Mouse (Mus musculus) liver, adult 2 months (tissue): ENCODE measurements at regions not wholly inside any gene's neighbourhood (a gene's known extent, or its start where the extent isn't known, plus 50 kb on each side); places are given as distances from the start of the nearest gene placed in this dataset.

Experiments used
- DNase-seq: peaks from one replicate; pipeline ENCODE4 v3.0.0-alpha.2; 2011; ENCODE audit warnings: low read depth, low spot score; ENCODE audit errors: extremely low read depth
- H3K27ac ChIP-seq: fragments of 200-500 bp; replicated peaks from 2 replicates; pipeline ENCODE4 v1.5.1; 2012; ENCODE audit warnings: low read depth, mild to moderate bottlenecking, control low read depth, inconsistent platforms, low read length; ENCODE audit not compliant: insufficient read depth
- H3K27me3 ChIP-seq: fragments of 200-500 bp; 2 replicates; pipeline ENCODE4 v1.6.1; 2012; ENCODE audit warnings: mild to moderate bottlenecking, moderate library complexity, low read length, inconsistent platforms; ENCODE audit not compliant: control insufficient read depth, insufficient read depth
- H3K36me3 ChIP-seq: fragments of 200-500 bp; 2 replicates; pipeline ENCODE4 v1.6.1; 2012; ENCODE audit warnings: low read length, inconsistent platforms; ENCODE audit not compliant: control insufficient read depth, insufficient read depth
- H3K4me1 ChIP-seq: fragments of 200-500 bp; 2 replicates; pipeline ENCODE4 v1.6.1; 2011; ENCODE audit warnings: low read length; ENCODE audit not compliant: control insufficient read depth, insufficient read depth
- H3K4me3 ChIP-seq: fragments of 200-500 bp; 2 replicates; pipeline ENCODE4 v1.5.1; 2011; ENCODE audit warnings: low read depth, mild to moderate bottlenecking, control low read depth, low read length, moderate library complexity; ENCODE audit not compliant: insufficient read depth
- H3K79me2 ChIP-seq: fragments of 200-500 bp; 2 replicates; pipeline ENCODE4 v1.6.1; 2012; ENCODE audit warnings: inconsistent platforms, mild to moderate bottlenecking, low read length, moderate library complexity; ENCODE audit not compliant: control insufficient read depth, insufficient read depth
- H3K9ac ChIP-seq: fragments of 200-500 bp; 2 replicates; pipeline ENCODE4 v1.6.1; 2012; ENCODE audit warnings: low read depth, mild to moderate bottlenecking, control low read depth, inconsistent platforms, low read length
- CTCF ChIP-seq: fragments of 200-500 bp; IDR thresholded peaks from 2 replicates; pipeline ENCODE4 v1.5.1; 2011; ENCODE audit warnings: low read depth, low read length, control low read depth
- POLR2A ChIP-seq: fragments of 200-500 bp; IDR thresholded peaks from 2 replicates; pipeline ENCODE4 v1.6.1; 2011; ENCODE audit warnings: low read length, control low read depth; ENCODE audit not compliant: insufficient read depth; ENCODE audit errors: extremely low read depth
- WGBS: fragments of 180-500 bp; shearing (Covaris S2); methylation state at CpG from one replicate; pipeline ENCODE4 v1.1.7; 2018; 5-methylcytosine and 5-hydroxymethylcytosine counted together

DNA sequence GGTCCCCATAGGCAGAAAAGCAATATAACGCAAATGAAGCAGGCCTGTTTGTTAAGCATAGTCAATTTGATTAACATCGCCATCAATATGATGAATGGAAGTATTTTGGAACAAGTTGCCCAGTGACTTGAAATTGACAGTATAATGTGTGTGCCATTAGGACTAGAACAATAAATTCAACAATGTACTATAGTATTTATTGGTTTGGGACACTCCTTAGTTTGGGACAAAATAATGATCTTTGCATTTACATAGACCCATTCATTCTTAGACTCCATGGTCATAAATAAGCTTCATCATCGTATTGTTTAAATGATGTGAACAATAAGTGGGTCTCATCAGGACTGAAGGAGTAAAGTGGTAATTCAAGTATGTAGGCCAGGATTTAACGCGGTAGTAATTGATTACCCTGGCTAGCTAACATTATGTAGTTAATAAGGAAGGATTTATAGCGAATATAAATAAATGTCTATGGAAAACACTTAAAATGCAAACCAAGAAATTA, 2933.6 kb upstream of the 5930422O12Rik start:
- DNase-seq, result no peak
- TF ChIP-seq CTCF (no peak), POLR2A (no peak)
- Histone ChIP-seq H3K27ac (no peak overlapping the region), H3K79me2 (no peaks in the 10 kb centered on the region), H3K36me3 (no peaks in the 10 kb centered on the region), H3K4me1 (no peaks in the 10 kb centered on the region), H3K4me3 (no peak overlapping the region), H3K27me3 (no peaks in the 10 kb centered on the region; the same call in 1 of the 2 replicates), H3K9ac (no peak overlapping the region)
- WGBS, result 87% methylated on average over 6 of the region's 6 CpGs

DNA sequence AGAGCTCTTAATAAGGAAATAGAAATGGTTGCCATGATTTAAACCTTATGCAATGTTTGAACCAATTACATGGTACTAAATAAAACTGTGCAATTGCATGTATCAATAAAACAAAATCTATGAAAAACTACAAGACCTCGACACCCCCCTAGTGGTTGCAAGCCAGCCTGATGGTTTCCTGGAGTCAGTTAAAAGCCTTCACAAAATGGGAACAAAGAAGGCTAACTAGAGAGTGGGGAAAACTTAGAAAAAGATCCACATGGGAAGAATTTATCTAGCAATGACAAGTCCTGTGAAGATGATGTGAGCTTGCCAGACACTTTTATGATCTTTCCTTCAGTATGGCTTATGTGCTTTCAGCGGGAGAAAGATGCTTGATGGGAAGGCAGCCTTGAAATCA, 2926.3 kb upstream of the 5930422O12Rik start:
- Histone ChIP-seq H3K4me1 (no peaks in the 10 kb centered on the region), H3K9ac (no peak overlapping the region), H3K27ac (no peak overlapping the region), H3K4me3 (no peak overlapping the region), H3K36me3 (no peaks in the 10 kb centered on the region), H3K27me3 (no peaks in the 10 kb centered on the region; the same call in 1 of the 2 replicates), H3K79me2 (no peaks in the 10 kb centered on the region)
- TF ChIP-seq POLR2A (no peak), CTCF (no peak)
- 64% methylated on average over 2 of the region's 2 CpGs for WGBS
- DNase-seq, result no peak

DNA sequence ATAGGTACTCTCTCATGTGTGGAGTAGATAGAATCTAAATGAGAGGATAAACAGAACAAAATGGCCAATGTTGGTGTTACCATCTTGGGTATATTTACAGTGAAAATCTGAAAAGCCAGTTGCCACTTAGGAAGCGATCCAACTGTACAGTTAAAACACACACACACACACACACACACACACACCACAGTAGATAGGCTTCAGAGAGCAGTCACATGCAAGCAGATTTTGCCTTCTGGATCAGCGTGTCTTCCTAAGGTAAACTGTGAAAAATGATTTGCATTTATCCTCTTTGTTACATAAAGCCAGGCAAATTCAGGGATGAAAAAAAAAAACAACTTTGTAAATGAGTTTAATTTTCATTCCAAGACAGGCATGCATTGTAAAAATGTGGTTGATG, 2917.2 kb upstream of the 5930422O12Rik start:
- Histone ChIP-seq H3K4me1 (no peaks in the 10 kb centered on the region), H3K79me2 (no peaks in the 10 kb centered on the region), H3K4me3 (no peak overlapping the region), H3K9ac (no peak overlapping the region), H3K27me3 (no peaks in the 10 kb centered on the region), H3K36me3 (no peaks in the 10 kb centered on the region), H3K27ac (no peak overlapping the region)
- 87% methylated on average over 2 of the region's 2 CpGs for WGBS
- DNase-seq, result no peak
- TF ChIP-seq CTCF (no peak), POLR2A (no peak)

DNA sequence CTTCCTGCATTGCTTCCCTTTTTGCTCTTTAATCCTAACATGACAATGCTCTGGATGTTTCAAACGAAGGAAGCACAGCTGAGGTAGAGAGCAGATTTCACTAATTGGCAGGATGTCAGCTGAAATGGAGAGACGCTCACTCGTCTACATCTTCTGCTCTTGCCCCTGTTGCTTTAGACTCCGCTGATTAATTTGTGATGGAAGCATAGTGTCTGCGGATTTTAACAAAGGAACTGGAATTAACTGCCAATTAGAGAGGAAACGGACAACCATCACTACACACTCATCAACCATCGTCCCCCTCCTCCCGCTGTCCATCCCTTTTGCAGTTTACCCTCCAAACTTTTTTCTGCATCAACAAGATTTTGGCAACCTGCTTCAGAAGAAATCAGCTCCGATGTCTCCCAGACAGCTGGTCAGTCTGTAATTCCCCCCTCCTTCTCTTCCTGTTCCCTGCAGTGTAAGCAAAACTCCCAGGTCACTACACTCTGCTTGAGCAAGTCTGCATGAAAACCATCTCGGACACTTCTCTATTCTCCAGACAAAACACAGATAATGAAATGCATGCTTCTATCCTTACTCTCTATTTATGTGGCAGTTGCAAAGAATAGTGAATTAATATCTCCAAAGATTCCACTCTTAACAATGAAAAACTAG, 2905.6 kb upstream of the 5930422O12Rik start:
- Histone ChIP-seq H3K4me3 (no peak overlapping the region), H3K27ac (no peak overlapping the region), H3K36me3 (no peaks in the 10 kb centered on the region), H3K4me1 (no peaks in the 10 kb centered on the region), H3K9ac (no peak overlapping the region), H3K79me2 (no peaks in the 10 kb centered on the region), H3K27me3 (no peaks in the 10 kb centered on the region)
- WGBS, result 54% methylated on average over 10 of the region's 10 CpGs
- DNase-seq, result no peak
- TF ChIP-seq POLR2A, result no peak

DNA sequence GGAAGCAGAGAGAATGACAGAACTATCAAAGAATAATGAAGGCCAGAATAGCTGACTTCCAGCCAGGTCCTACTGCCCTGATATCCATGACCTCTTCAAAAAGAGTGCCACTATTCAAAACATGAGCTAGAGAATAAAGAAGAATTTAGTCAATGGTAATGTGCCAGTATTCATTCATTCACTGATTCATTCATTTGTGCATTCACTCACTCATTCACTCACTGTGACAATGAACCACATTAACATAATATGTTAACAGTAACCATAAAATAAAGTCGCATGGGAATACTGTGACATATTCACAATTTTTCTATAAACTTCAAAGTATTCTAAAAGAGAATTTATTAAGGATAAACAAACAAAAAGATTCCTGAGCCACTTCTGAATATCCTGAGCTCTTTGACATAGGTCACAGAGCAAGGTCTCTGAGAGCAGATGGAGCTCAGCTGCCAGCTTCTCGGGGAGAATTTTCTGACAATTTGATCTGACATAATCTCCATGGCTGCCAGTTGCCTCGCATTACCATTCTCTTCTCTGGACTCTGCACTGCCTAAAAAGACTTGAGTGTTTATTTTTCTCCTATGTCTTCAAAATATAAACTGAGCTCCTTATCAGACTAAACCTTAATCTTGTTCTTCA, 2895.5 kb upstream of the 5930422O12Rik start:
- H3K27me3 ChIP-seq, result no peaks in the 10 kb centered on the region
- WGBS, result 57% methylated on average over 3 of the region's 3 CpGs
- no peaks in the 10 kb centered on the region for H3K79me2 ChIP-seq
- no peak for TF ChIP-seq POLR2A
- H3K4me3 ChIP-seq, result no peak overlapping the region
- H3K9ac ChIP-seq, result no peak overlapping the region
- H3K27ac ChIP-seq, result no peak overlapping the region
- no peaks in the 10 kb centered on the region for H3K4me1 ChIP-seq
- no peaks in the 10 kb centered on the region for H3K36me3 ChIP-seq
- DNase-seq, result no peak

DNA sequence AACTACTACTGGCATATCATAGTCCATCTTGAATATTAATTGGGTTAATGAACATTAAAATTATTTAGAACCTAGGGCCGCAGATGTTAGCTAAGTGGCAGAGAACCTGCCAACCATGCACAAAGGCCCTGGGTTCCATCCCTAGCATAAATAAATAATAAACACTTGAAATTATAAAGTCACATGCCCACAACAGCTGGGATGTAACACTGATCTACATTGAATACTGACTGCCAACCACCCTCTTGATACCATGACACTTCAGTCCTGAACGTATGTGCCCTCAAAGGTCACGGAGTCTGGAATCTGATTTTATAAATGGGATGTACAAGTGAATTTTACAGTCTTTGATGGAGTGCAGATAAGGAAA, 2895.0 kb upstream of the 5930422O12Rik start:
- H3K27ac ChIP-seq, result no peak overlapping the region
- TF ChIP-seq POLR2A (no peak), CTCF (no peak)
- H3K4me3 ChIP-seq, result no peak overlapping the region
- no peaks in the 10 kb centered on the region for H3K79me2 ChIP-seq
- DNase-seq, result no peak
- no peaks in the 10 kb centered on the region for H3K4me1 ChIP-seq
- WGBS, result 80% methylated on average over 3 of the region's 3 CpGs
- H3K9ac ChIP-seq, result no peak overlapping the region
- H3K36me3 ChIP-seq, result no peaks in the 10 kb centered on the region
- H3K27me3 ChIP-seq, result no peaks in the 10 kb centered on the region
